Mouse (Mus musculus) lung, postnatal 0 days (tissue): Measurements from ENCODE around the gene Asdurf. TPM values are rescaled to one million over a fixed set of nuclear protein-coding genes. Genes with fewer than 3 reads are reported as not detected.
A peak's percentile ranks its signal among the peaks of the same experiment; 100 is the strongest.
"Not testable (repeated sequence)": the region's sequence is repeated elsewhere in the genome, so short reads cannot be mapped to it uniquely, and the experiment has no call there.

Experiments
- ATAC-seq: fragments of 200-750 bp; cut with Nextera tagmentation; 2 replicates; pipeline ENCODE4 v1.8.0; 2017; ENCODE audit warnings: moderate library complexity
- DNase-seq: peaks from one replicate; pipeline ENCODE4 v3.0.0-alpha.2; 2016; ENCODE audit warnings: low spot score
- H3K27ac ChIP-seq: fragments of 300-500 bp; sonication (generic); 2 replicates; pipeline ENCODE4 v1.5.1; 2014; ENCODE audit warnings: antibody characterized with exemption, mild to moderate bottlenecking, low read length, mixed read lengths
- H3K27me3 ChIP-seq: fragments of 300-500 bp; sonication (generic); replicated peaks from 2 replicates; pipeline ENCODE4 v1.6.1; 2014; ENCODE audit warnings: low read length, mixed read lengths; ENCODE audit not compliant: insufficient read depth
- H3K36me3 ChIP-seq: fragments of 300-500 bp; sonication (generic); 2 replicates; pipeline ENCODE4 v1.6.1; 2014; ENCODE audit warnings: low read length, mixed read lengths; ENCODE audit not compliant: insufficient read depth
- H3K4me1 ChIP-seq: fragments of 300-500 bp; sonication (generic); 2 replicates; pipeline ENCODE4 v1.6.1; 2014; ENCODE audit warnings: antibody characterized with exemption, low read depth, low read length, mixed read lengths; ENCODE audit not compliant: insufficient read depth
- H3K4me2 ChIP-seq: fragments of 300-500 bp; sonication (generic); replicated peaks from 2 replicates; pipeline ENCODE4 v1.6.1; 2014; ENCODE audit warnings: low read depth, mild to moderate bottlenecking, low read length, moderate library complexity, mixed read lengths
- H3K4me3 ChIP-seq: fragments of 300-500 bp; sonication (generic); 2 replicates; pipeline ENCODE4 v1.5.1; 2014; ENCODE audit warnings: low read depth, low read length
- H3K9ac ChIP-seq: fragments of 300-500 bp; sonication (generic); replicated peaks from 2 replicates; pipeline ENCODE4 v1.6.1; 2014; ENCODE audit warnings: low read depth, mild to moderate bottlenecking
- H3K9me3 ChIP-seq: fragments of 300-500 bp; sonication (generic); 2 replicates; pipeline ENCODE4 v1.6.1; 2016; ENCODE audit warnings: low read length, mixed read lengths
- CTCF ChIP-seq: IDR thresholded peaks from 2 replicates; pipeline ENCODE4 v1.5.1; 2016; ENCODE audit warnings: antibody characterized with exemption, mild to moderate bottlenecking
- EP300 ChIP-seq: IDR thresholded peaks from 2 replicates; pipeline ENCODE4 v1.6.1; 2016; ENCODE audit warnings: antibody characterized with exemption, mild to moderate bottlenecking, control low read depth
- WGBS: fragments of 180-500 bp; shearing (Covaris S2); extraction: QIAGEN DNeasy Blood & Tissue Kit; methylation state at CpG from one replicate; pipeline ENCODE4 v1.1.7; 2014; 5-methylcytosine and 5-hydroxymethylcytosine counted together
- polyA plus RNA-seq: library from polyadenylated mRNA; unstranded; fragments of >200 nt; fragmentation: Nextera tagmentation; extraction: Ambion mirVana; gene quantifications from 2 replicates; pipeline ENCODE4 v1.2.1, GENCODE M21; 2015

The Asdurf gene
- 5.7 and 10.5 TPM in 2 replicates for polyA plus RNA-seq

- ATAC-seq = peak; percentile 100
- H3K9me3 ChIP-seq = no peaks in the 10 kb centered on the region
- WGBS = under 1% methylated on average over 42 of the region's 44 CpGs
These were observed at the start of gene Asdurf, which contains the start of the genes Gm28551 and Asnsd1 for GRCm38 (mm10) chr1:53352327-53353261. Asdurf (minus strand) TSS chr1:53352619. Gm28551 (minus strand) TSS chr1:53352667. Asnsd1 (minus strand) TSS chr1:53352752.

GRCm38 (mm10) chr1:53393936-53394760 lies 41.7 kb upstream of the Asdurf start:
- not testable (repeated sequence) for DNase-seq, ATAC-seq, H3K9ac ChIP-seq, H3K4me1 ChIP-seq, H3K4me3 ChIP-seq, H3K27me3 ChIP-seq, H3K27ac ChIP-seq, H3K9me3 ChIP-seq, H3K4me2 ChIP-seq, H3K36me3 ChIP-seq
- 34% methylated on average over 21 of the region's 21 CpGs for WGBS

More at GRCm38 (mm10) chr1:53352327-53353261, at the start of gene Asdurf, which contains the start of the genes Gm28551 and Asnsd1:
- Histone ChIP-seq H3K36me3 (peaks cover 1% of the 10 kb centered on the region; the same call in 1 of the 2 replicates), H3K4me1 (peaks cover 6% of the 10 kb centered on the region; the same call in 1 of the 2 replicates), H3K4me2 (peak within 1 kb of the TSS; percentile 65), H3K27ac (peak within 1 kb of the TSS; percentile 74), H3K4me3 (peak within 1 kb of the TSS; percentile 89), H3K9ac (peak within 1 kb of the TSS; percentile 72), H3K27me3 (no peaks in the 10 kb centered on the region)
- TF ChIP-seq CTCF = peak; percentile 70
- TF ChIP-seq EP300 = no peak
- DNase-seq = peak; percentile 99

GRCm38 (mm10) chr1:53388762-53389161 lies 36.3 kb upstream of the Asdurf start:
- no peak overlapping the region for H3K27ac ChIP-seq
- DNase-seq (no peak), ATAC-seq (no peak)
- no peak overlapping the region for H3K4me3 ChIP-seq
- TF ChIP-seq CTCF (no peak), EP300 (no peak)
- H3K9me3 ChIP-seq = no peaks in the 10 kb centered on the region
- H3K36me3 ChIP-seq = no peaks in the 10 kb centered on the region
- no peak overlapping the region for H3K4me2 ChIP-seq
- no peak overlapping the region for H3K9ac ChIP-seq
- H3K27me3 ChIP-seq = no peaks in the 10 kb centered on the region
- no peaks in the 10 kb centered on the region for H3K4me1 ChIP-seq
- 87% methylated on average over 12 of the region's 14 CpGs for WGBS

DNA sequence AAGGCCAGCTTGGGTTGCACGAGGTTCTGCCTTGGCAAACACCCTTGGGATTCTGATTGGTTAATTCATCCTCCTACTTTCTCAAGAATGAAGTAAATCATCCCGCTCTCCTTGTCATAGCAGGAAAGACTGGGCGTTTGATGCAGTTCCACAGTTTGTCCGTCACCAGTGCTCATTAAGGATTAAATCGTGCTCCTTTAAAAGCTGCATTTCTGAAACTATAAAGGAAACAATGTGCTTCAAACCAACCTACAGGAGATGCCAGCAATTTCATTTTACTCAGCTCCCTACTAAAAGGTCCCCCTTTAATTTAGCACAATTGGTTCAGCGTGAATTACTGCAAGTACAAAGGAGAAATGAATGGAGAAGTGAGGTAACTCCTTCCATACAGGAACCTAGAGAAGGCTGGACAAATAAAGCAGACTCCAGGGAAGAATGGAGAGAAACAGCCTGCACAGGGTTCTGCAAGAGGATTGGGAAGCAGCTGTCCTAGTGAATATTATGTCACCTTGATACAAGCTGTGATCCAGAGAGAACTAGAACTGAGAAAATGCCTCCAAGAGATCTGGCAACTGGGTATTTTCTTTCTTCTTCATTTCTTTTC lies 31.8 kb upstream of the Asdurf start:
- Histone ChIP-seq H3K4me3 (no peak overlapping the region), H3K4me2 (no peak overlapping the region), H3K27me3 (no peaks in the 10 kb centered on the region), H3K4me1 (no peaks in the 10 kb centered on the region), H3K9me3 (no peaks in the 10 kb centered on the region), H3K36me3 (no peaks in the 10 kb centered on the region), H3K27ac (no peak overlapping the region), H3K9ac (no peak overlapping the region)
- no peak for ATAC-seq
- 67% methylated on average over 6 of the region's 6 CpGs for WGBS
- no peak for DNase-seq
- TF ChIP-seq CTCF = no peak
- TF ChIP-seq EP300 = no peak

- 62% methylated on average over 3 of the region's 3 CpGs for WGBS
- H3K4me3 ChIP-seq = no peak overlapping the region
- no peak overlapping the region for H3K4me2 ChIP-seq
- H3K4me1 ChIP-seq = no peaks in the 10 kb centered on the region
- TF ChIP-seq EP300 = no peak
- TF ChIP-seq CTCF = no peak
- no peak for ATAC-seq
- no peak for DNase-seq
- no peak overlapping the region for H3K27ac ChIP-seq
- H3K9ac ChIP-seq = no peak overlapping the region
- H3K36me3 ChIP-seq = no peaks in the 10 kb centered on the region
- H3K27me3 ChIP-seq = no peaks in the 10 kb centered on the region
- H3K9me3 ChIP-seq = no peaks in the 10 kb centered on the region
These were observed 25.3 kb upstream of the Asdurf start for GRCm38 (mm10) chr1:53377731-53378130.

DNA sequence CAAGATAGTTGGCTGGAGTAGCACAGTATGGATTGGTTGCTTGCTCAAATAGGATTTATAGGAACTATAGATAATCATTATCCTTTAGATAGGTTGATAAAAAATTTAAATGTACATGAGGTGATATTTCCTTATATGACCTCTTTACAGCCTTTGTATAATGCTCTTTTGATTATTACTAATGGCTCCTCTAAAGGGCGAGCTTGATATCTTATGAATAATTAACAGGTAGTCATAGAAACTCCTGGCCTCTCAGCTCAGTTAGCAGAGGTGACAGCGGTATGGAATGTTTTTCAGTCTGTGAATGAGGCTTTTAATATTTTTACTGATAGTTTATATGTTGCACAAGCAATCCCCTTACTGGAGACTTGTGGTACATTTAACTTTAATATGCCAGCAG lies 23.5 kb upstream of the Asdurf start:
- H3K9ac ChIP-seq, DNase-seq, H3K36me3 ChIP-seq, H3K4me3 ChIP-seq, H3K4me1 ChIP-seq, H3K27ac ChIP-seq, H3K27me3 ChIP-seq, H3K4me2 ChIP-seq, ATAC-seq, H3K9me3 ChIP-seq: not testable (repeated sequence)
- WGBS = 61% methylated on average over 2 of the region's 2 CpGs
